Mouse (Mus musculus) olfactory bulb, adult 2 months (tissue): ENCODE data around the gene Ttc39b.

Experiments
- CTCF ChIP-seq: fragments of 200-500 bp; IDR thresholded peaks from 2 replicates; pipeline ENCODE4 v1.5.1; 2012; ENCODE audit warnings: low read depth, mild to moderate bottlenecking, low read length, moderate library complexity; ENCODE audit not compliant: insufficient read depth
- POLR2A ChIP-seq: fragments of 200-500 bp; IDR thresholded peaks from 2 replicates; pipeline ENCODE4 v1.6.1; 2012; ENCODE audit warnings: mild to moderate bottlenecking, low read depth, low read length, moderate library complexity; ENCODE audit not compliant: insufficient read depth

DNA sequence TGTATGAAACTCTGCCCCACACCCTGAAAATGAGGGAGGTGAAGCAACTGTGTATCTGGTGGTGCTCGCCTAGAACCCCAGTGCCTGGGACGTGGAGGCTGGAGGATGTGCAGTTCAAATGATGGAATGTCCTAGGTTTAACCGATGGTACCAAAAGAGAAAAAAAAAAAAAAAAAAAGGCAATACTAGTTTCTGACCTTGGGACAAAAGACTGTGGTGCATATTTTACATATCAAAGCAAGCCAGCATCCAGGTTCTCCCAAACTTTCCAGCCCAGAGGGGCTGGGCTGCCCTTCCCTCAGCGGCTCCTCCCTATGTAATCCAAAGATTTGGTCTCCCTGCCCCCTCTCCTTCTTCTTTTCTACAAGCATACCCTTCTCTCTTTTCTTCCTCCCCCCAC, 6.3 kb upstream of the Ttc39b start:
- TF ChIP-seq CTCF (no peak), POLR2A (no peak)
